Mouse (Mus musculus) liver, embryonic 11.5 days (tissue): ENCODE results near the gene Pcsk4. TPM values are rescaled to one million over a fixed set of nuclear protein-coding genes. Genes with fewer than 3 reads are reported as not detected.

Source experiments
- ATAC-seq: fragments of 200-750 bp; cut with Nextera tagmentation; replicated peaks from 2 replicates; pipeline ENCODE4 v1.8.0; 2017; ENCODE audit warnings: moderate number of reproducible peaks, mild to moderate bottlenecking, moderate TSS enrichment, moderate library complexity; ENCODE audit not compliant: low FRiP score
- DNase-seq: peaks from one replicate; pipeline ENCODE4 v3.0.0-alpha.2; 2017; ENCODE audit warnings: low spot score
- H3K27ac ChIP-seq: fragments of 300-500 bp; sonication (generic); 2 replicates; pipeline ENCODE4 v1.5.1; 2014; ENCODE audit warnings: mild to moderate bottlenecking, low read depth, low read length, control low read depth
- H3K27me3 ChIP-seq: fragments of 300-500 bp; sonication (generic); replicated peaks from 2 replicates; pipeline ENCODE4 v1.6.1; 2014; ENCODE audit warnings: low read length, mixed read lengths; ENCODE audit not compliant: control insufficient read depth, insufficient read depth
- H3K36me3 ChIP-seq: fragments of 300-500 bp; sonication (generic); 2 replicates; pipeline ENCODE4 v1.6.1; 2014; ENCODE audit warnings: mild to moderate bottlenecking, low read length, moderate library complexity, mixed read lengths; ENCODE audit not compliant: control insufficient read depth, insufficient read depth
- H3K4me1 ChIP-seq: fragments of 300-500 bp; sonication (generic); replicated peaks from 2 replicates; pipeline ENCODE4 v1.6.1; 2014; ENCODE audit warnings: low read length, mixed read lengths; ENCODE audit not compliant: control insufficient read depth, insufficient read depth
- H3K4me2 ChIP-seq: fragments of 300-500 bp; sonication (generic); 2 replicates; pipeline ENCODE4 v1.6.1; 2014; ENCODE audit warnings: mild to moderate bottlenecking, control low read depth, moderate library complexity
- H3K4me3 ChIP-seq: fragments of 300-500 bp; sonication (generic); 2 replicates; pipeline ENCODE4 v1.5.1; 2014; ENCODE audit warnings: low read depth, low read length, control low read depth
- H3K9ac ChIP-seq: fragments of 300-500 bp; sonication (generic); 2 replicates; pipeline ENCODE4 v1.6.1; 2014; ENCODE audit warnings: low read depth, low read length, control low read depth
- H3K9me3 ChIP-seq: fragments of 300-500 bp; sonication (generic); 2 replicates; pipeline ENCODE4 v1.6.1; 2016; ENCODE audit warnings: low read length, inconsistent platforms, mixed read lengths; ENCODE audit not compliant: control insufficient read depth
- WGBS: fragments of 180-500 bp; shearing (Covaris S2); extraction: QIAGEN DNeasy Blood & Tissue Kit; methylation state at CpG from one replicate; pipeline ENCODE4 v1.1.7; 2014; 5-methylcytosine and 5-hydroxymethylcytosine counted together
- polyA plus RNA-seq: library from polyadenylated mRNA; unstranded; fragments of >200 nt; fragmentation: Nextera tagmentation; extraction: Ambion mirVana; gene quantifications from 2 replicates; pipeline ENCODE4 v1.2.1, GENCODE M21; 2014

The Pcsk4 gene
- 12.6 and 12.8 TPM in 2 replicates for polyA plus RNA-seq

DNA sequence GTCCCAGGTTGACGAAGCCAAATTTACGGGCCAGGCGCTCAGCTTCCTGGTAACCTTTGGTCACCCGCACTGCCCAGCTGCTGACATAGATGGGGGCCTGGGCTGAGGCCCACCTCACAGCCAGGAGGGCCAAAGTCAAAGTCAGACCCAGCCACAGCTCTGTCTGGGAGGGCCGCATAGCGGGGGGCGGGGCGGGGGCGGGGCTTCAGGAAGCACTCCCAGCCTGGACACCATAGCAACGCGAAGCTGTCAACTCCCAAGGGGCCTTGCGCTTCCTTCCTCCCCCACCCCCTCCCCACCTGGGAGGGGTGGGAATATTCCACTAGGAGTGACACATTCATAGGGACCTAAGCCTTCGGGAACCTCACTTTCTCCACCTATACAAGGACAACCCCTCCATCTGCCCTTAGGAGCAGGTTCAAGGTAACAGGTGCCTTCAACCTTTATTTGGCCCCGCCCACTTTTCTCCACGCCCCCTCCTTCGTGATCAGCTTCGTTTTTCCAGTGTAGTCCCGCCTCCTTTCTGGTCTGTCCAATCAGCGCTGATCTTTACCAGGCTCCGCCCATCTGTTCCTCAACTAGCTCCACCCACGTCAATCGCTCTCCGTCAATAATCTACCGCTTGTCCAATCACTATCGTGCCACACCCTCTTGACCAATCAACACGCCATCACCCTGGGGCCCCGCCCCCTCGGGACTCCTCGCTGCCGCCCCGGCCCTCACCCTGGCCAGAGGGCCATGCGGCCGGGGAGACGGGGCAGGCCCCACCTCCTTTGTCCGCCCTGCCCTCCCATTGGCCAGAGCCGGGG, at the start of gene Pcsk4, which contains the start of gene Reep6:
Pcsk4 (minus strand) TSS at position 226 of the 809 bp plus-strand sequence.
Reep6 (plus strand) TSS at position 681 of the 809 bp plus-strand sequence.
- DNase-seq, result peak; percentile 98
- peak within 1 kb of the TSS; percentile 72 for H3K4me3 ChIP-seq
- ATAC-seq, result peak; percentile 89
- H3K9ac ChIP-seq, result peak within 1 kb of the TSS; percentile 81
- WGBS, result 4% methylated on average over 36 of the region's 36 CpGs
- H3K9me3 ChIP-seq, result no peaks in the 10 kb centered on the region
- 0 out of 2 replicates have a peak, but pooled peaks cover 4% of the 10 kb centered on the region for H3K36me3 ChIP-seq
- peak within 1 kb of the TSS; percentile 95 for H3K27ac ChIP-seq
- peak within 1 kb of the TSS; percentile 99 for H3K4me2 ChIP-seq
- H3K27me3 ChIP-seq, result no peaks in the 10 kb centered on the region; the same call in none of the 2 replicates
- H3K4me1 ChIP-seq, result peaks cover 52% of the 10 kb centered on the region

GRCm38 (mm10) chr10:80377716-80378115, 48.4 kb upstream of the Pcsk4 start:
- ATAC-seq, result no peak
- H3K36me3 ChIP-seq, result peaks cover 19% of the 10 kb centered on the region
- 50% methylated on average over 10 of the region's 10 CpGs for WGBS
- no peaks in the 10 kb centered on the region; the same call in 1 of the 2 replicates for H3K4me1 ChIP-seq
- H3K27ac ChIP-seq, result no peak overlapping the region
- no peak overlapping the region for H3K9ac ChIP-seq
- no peak for DNase-seq
- H3K4me2 ChIP-seq, result no peak overlapping the region
- no peak overlapping the region for H3K4me3 ChIP-seq
- H3K27me3 ChIP-seq, result no peaks in the 10 kb centered on the region; the same call in 1 of the 2 replicates
- H3K9me3 ChIP-seq, result no peaks in the 10 kb centered on the region

DNA sequence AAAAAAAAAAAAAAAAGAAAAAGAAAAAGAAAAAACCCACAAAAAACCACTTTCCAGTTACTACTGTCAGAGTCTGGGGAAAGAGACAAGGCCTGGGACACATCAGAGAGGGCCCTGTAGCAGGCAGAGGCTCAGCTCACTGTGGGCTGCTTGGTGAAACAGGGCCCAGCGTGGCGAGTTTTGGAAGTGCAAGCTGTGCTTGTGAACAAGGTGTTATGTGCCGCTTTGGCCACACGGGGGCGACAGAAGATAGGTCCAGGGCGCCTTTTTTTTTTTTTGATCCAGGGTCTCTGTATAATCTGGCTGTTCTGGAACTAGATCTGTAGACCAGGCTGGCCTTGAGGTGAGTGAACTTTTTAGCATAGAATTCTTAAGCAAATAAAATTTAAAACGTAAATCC, 46.9 kb upstream of the Pcsk4 start:
- H3K9me3 ChIP-seq, result no peaks in the 10 kb centered on the region
- H3K9ac ChIP-seq, result no peak overlapping the region
- H3K4me2 ChIP-seq, result no peak overlapping the region
- no peaks in the 10 kb centered on the region; the same call in 1 of the 2 replicates for H3K4me1 ChIP-seq
- no peak overlapping the region for H3K27ac ChIP-seq
- ATAC-seq (no peak; the same call in 1 of the 2 replicates), DNase-seq (peak; percentile 88)
- no peak overlapping the region for H3K4me3 ChIP-seq
- peaks cover 6% of the 10 kb centered on the region for H3K36me3 ChIP-seq
- 5% methylated on average over 7 of the region's 7 CpGs for WGBS
- H3K27me3 ChIP-seq, result peaks cover 5% of the 10 kb centered on the region; the same call in 1 of the 2 replicates

DNA sequence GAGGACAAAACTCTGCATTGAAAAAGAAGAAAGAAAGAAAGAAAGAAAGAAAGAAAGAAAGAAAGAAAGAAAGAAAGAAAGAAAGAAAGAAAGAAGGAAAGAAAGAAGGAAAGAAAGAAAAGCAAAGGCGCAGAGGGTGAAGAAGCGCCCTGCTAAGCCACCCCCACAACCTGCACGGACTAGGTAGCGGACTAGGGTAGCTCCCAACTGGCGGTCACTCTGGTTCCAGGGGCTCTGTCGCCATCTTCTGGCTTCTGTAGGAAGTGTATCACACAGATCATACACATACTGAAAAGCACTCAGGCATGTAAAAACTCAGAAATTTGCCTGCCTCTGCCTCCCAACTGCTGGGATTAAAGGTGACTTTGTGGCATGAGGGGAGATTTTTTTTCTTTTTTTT, 44.8 kb upstream of the Pcsk4 start:
- 0 out of 2 replicates have a peak, but pooled peaks have one; percentile 62 for ATAC-seq
- peaks cover 9% of the 10 kb centered on the region; the same call in 1 of the 2 replicates for H3K27me3 ChIP-seq
- WGBS, result 17% methylated on average over 6 of the region's 6 CpGs
- H3K4me2 ChIP-seq, result no peak overlapping the region
- no peaks in the 10 kb centered on the region; the same call in 1 of the 2 replicates for H3K4me1 ChIP-seq
- H3K9me3 ChIP-seq, result no peaks in the 10 kb centered on the region
- H3K9ac ChIP-seq, result no peak overlapping the region
- no peak overlapping the region for H3K4me3 ChIP-seq
- H3K36me3 ChIP-seq, result no peaks in the 10 kb centered on the region
- no peak for DNase-seq
- H3K27ac ChIP-seq, result no peak overlapping the region

DNA sequence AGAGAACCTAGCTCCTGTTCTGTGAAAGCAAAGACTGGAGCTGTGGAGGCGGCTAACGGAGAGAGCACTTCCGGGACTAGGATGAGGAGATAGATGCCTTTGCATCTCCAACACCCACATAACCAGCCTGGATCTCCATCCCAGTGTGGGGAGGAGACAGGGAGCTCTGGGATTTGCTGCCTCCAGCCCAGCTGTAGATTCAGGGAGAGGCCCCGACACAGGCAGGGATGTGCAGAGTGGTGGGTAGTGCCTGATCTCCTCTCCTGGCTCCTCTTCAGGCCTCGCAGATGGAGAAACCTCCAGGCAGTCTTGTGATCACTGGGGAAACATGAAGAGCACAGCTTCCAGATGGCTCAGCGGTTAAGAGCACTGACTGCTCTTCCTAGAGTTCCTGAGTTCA, 43.4 kb upstream of the Pcsk4 start:
- 77% methylated on average over 6 of the region's 6 CpGs for WGBS
- Histone ChIP-seq H3K27me3 (peaks cover 10% of the 10 kb centered on the region; the same call in 1 of the 2 replicates), H3K4me2 (no peak overlapping the region), H3K4me1 (no peaks in the 10 kb centered on the region), H3K4me3 (no peak overlapping the region), H3K9ac (no peak overlapping the region), H3K9me3 (no peaks in the 10 kb centered on the region), H3K27ac (no peak overlapping the region), H3K36me3 (no peaks in the 10 kb centered on the region)
- ATAC-seq, result no peak
- DNase-seq, result no peak

- Histone ChIP-seq H3K4me3 (no peak overlapping the region), H3K27me3 (peaks cover 14% of the 10 kb centered on the region; the same call in 1 of the 2 replicates), H3K9ac (no peak overlapping the region), H3K9me3 (no peaks in the 10 kb centered on the region), H3K27ac (no peak overlapping the region), H3K36me3 (no peaks in the 10 kb centered on the region), H3K4me2 (no peak overlapping the region), H3K4me1 (no peaks in the 10 kb centered on the region)
- DNase-seq (no peak), ATAC-seq (no peak)
- 53% methylated on average over 9 of the region's 9 CpGs for WGBS
These were observed 42.7 kb upstream of the Pcsk4 start for GRCm38 (mm10) chr10:80371983-80372382.

DNA sequence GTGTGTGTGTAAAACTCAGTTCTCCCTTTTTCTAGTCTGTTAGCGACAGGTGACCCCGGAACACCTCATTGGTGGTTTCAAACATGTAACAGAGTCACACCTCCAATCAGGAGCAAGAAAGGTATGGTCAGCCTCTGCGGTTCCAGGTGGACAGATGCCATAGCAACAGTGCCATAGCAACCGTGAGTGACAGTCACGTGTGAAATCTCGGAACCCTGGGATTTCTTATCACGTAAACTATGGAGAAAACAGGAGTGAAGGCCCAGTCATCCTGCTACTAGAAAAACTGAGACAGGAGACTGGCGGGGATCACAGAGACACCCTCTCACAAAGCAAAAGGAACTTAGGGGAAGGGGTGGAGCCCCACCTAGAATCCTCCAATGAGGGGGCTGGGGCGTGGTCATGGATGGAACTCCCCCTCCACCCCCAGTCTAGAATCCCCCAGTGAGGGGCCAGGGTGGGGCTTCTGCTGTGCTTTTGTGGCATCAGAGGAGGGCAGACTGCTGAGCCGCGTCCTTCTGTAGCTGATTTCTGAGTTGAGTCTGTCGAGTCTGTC, 42.2 kb upstream of the Pcsk4 start:
- no peaks in the 10 kb centered on the region for H3K36me3 ChIP-seq
- no peak overlapping the region for H3K9ac ChIP-seq
- H3K9me3 ChIP-seq, result no peaks in the 10 kb centered on the region
- no peak for DNase-seq
- peaks cover 18% of the 10 kb centered on the region for H3K27me3 ChIP-seq
- H3K4me3 ChIP-seq, result no peak overlapping the region
- no peak; the same call in 1 of the 2 replicates for ATAC-seq
- H3K4me1 ChIP-seq, result no peaks in the 10 kb centered on the region
- no peak overlapping the region for H3K27ac ChIP-seq
- no peak overlapping the region for H3K4me2 ChIP-seq
- WGBS, result 6% methylated on average over 12 of the region's 12 CpGs

DNA sequence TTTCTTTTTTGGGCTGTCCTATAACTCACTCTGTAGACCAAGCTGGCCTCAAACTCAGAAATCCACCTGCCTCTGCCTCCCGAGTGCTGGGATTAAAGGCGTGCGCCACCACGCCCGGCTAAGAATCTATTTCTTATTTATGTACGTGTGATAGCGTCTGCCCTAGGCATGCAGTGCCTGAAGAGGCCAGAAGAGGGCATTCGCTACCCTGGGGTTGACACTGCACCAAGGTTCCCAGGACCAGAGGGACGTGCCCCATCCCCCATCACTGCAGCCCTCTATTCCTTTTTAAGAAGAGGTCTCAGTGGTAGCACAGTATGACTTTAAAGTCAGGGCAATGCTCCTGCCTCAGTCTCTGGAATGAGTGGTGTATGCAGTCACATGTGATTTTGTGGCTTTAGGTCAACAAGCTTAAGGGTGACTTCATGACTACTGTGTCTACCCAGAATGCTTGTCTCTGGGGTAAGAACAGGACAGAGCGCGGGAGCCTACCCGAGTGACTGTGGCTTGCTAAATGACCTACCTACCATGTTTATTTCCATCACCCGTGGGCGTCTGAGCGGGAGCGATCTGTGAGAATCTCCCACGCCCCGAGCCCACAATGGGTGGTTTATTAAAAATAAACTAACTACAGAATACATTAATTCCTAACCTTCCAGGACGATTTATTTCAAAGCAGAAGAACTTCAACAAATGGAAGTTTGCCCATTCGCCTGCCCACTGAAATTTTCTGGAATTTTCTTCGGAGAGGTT, 40.9 kb upstream of the Pcsk4 start:
- DNase-seq (no peak), ATAC-seq (no peak)
- 73% methylated on average over 21 of the region's 21 CpGs for WGBS
- H3K4me3 ChIP-seq, result no peak overlapping the region
- no peak overlapping the region for H3K27ac ChIP-seq
- no peaks in the 10 kb centered on the region for H3K9me3 ChIP-seq
- H3K36me3 ChIP-seq, result no peaks in the 10 kb centered on the region
- no peaks in the 10 kb centered on the region for H3K4me1 ChIP-seq
- H3K27me3 ChIP-seq, result peaks cover 27% of the 10 kb centered on the region
- H3K9ac ChIP-seq, result no peak overlapping the region
- no peak overlapping the region for H3K4me2 ChIP-seq
